Mouse (Mus musculus) right cerebral cortex, adult 2 months (tissue): Measurements from ENCODE around the gene Tnk1.
"Not testable (repeated sequence)": the region's sequence is repeated elsewhere in the genome, so short reads cannot be mapped to it uniquely, and the experiment has no call there.

Source experiments
- DNase-seq, 2 experiments: peaks; one replicate each; pipeline ENCODE4 v3.0.0; 2021 to 2022; ENCODE audit warnings: low spot score in 2 of 2

Gene Tnk1

DNA sequence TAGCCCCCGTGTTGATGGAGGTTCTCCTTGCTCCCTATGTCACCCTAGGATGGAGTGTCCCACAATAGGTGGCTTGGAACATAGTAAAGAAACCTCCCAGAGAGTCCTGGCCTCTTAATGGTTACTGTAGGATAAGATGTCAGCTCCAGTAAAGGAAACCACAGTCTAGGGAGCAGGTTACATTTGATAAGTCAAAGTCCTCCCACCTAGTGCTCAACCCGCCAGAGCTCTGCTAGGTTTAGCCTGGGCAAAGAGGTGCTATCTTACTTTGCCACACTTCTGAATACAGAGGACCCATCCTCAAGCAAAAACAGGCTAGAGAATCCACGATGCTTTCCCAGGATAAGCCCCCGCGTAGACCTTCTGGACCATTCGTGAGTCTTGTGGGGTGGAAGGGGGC, 20.4 kb upstream of the Tnk1 start:
- no peak for DNase-seq

DNA sequence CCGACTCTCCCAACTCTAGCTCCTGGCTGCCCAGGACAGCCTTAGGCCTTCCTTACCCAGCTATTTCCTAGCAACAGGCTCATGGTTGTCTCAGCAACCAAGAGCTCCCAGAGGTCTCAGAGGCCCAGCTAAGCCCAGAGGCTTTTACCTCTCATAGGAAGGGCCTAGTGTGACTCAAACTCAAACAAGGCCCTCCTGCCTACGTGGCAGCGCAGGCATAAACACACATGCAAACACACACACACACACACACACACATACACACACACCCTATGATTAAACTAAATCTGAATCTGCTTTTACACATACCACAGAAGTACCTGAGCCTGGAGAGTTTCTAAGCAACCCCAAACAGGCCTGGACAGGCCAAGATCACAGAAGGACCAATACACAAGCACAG, 19.9 kb upstream of the Tnk1 start:
- no peak for DNase-seq

DNA sequence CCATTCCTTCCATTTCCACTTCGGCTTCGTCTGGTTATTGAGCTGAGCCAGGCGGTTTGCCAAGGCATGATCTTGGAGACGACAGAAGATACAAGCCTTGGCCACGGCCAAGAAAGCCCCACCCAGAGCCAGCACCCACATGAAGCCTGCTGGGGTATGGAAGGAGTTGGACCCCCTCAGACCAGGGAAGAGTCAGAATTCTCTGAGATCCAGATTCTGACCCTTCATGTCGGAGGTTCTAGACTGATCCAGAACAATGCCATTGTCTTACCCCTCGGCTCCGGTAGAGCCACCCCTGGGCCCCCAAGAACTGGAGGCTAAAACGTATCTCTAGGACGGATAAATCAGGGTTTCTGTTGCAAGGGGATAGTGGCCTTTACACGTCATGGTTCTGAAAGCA, 19.3 kb upstream of the Tnk1 start, which contains the start of gene Tmem95:
Gene Tmem95, minus strand, starts transcription at position 141 of the 400 bp plus-strand sequence.
- DNase-seq, result no peak

DNA sequence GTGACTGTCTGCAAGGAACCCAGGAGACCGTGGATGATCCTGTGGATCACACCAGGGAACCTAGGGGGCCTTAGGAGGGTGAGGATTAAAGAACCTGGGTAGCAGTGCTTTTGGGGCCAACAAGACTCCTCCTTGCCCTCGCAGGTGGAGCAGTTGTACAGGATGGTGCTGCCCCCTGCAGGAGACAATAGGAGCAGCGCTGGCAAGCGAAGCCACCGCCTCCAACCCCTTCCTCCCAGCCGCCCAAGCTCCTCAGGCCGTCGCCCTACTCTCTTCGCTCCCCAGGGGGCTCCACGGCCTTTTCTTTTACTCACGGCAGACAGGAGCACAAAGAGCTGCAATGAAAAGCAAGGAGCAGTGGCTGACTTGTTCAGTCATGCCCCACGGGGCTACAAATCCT, 18.3 kb upstream of the Tnk1 start:
- DNase-seq, result peak; percentile 71 to 72

DNA sequence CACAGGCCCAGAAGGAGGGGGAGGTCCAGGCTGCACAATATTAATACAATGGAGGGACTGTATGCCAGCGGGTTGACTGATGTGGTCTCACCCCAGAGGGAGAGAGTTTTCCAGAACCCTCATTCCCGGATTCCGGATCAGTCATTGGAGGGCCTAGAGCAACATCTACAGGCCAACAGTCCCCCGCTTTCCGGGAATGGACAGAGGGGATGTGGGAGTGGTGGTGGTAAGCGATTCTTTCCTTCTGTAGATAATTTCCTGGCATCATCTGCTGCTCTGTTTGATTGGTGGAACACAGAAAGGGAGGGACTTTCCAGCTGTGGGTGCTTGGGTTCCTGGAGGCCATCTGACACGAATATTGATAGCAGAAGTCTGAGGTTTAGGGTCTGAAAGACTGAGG, 17.7 kb upstream of the Tnk1 start:
- peak in 1 of 2 experiments; percentile 22 for DNase-seq

DNA sequence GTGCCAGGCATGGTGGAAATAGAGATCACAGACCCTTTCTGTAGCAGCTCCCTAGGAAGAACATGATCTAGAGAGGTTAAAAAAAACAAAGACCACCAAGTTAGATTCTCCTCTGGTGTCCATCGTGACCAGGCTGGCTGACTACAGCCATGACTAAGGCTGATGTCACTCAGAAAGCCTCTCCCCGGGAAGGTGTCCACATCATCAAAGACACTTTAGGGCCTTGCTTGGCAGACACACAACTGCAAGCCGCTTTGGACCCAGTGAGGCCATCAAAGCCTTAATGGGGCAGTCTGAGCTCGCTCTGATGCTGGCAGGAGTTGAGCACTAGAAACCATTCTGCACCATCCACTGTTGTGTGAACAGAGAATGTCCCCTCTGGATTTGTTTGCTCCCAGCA, 13.9 kb upstream of the Tnk1 start:
- DNase-seq, result no peak

DNA sequence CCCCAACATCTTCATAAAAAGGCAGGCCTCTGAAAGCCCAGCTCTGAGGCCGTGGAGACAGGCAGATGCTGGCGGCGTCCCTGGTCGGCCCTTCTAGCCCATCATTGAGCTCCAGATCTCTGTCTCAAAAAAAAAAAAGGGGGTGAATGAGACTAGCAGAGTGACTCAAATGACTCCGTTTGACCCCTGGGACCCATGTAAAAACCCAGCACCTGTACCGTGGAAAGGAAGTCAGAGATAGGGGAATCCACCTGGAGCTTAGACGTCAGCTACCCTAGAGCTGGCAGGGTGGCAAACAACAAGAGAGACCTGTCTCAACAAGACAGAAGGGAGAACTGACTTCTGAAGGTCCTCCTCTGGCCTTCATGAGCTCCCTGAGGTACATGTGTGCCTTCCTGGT, 13.3 kb upstream of the Tnk1 start:
- no peak for DNase-seq

DNA sequence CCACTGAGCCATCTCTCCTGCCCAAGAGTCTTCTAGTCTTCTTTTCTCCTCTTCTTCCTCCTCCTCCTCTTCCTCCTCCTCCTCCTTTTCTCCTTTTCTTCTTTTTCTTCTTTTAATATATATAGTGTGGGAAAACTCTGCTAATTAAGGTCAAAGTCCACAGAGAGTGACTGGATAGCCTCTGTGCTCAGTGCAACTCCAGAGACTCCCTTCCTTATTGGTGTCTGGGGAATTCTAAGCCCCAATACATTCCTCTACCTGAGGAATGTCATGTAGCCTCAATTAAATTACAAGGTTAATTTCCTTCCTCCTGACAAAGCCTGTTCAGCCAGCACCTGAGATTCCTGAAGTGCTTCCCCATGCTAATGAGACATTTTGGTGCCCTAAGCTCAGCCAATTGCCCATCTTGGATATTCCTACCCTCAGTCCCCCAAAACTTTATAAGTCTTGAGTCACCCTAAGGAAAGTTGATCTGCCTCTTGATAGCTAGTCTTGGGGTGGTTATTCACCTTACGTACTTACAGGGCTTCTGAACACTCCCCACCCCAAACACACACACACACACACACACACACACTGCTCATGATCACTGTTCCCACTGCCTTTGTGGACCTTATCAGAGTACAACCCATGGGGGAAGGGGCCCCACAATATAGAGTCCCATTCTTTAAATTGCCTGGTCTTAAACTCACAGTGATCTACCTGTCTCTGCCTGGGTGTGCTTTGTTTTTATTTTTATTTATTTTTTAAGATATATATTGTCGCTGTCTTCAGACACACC, 11.9 kb upstream of the Tnk1 start:
- DNase-seq, result no peak

DNA sequence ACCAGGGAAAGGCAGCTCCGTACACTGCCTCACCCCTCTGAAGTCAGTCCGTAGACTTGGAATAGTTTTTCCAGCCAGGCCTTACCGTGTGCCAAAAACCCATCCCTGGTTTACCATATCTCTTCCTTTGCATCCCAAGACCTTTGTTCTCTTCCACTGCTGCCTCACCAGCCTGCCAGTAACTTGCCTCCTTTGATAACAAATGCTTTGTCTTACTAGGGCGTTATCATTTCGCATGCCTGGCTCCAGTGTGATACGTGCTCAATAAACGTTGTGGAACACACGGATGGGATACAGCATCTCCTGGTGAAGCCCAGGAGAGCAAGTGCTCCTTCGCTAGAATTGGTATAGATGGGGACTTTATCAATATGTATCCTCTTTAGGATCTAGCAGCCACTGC, 8.8 kb upstream of the Tnk1 start:
- no peak for DNase-seq

DNA sequence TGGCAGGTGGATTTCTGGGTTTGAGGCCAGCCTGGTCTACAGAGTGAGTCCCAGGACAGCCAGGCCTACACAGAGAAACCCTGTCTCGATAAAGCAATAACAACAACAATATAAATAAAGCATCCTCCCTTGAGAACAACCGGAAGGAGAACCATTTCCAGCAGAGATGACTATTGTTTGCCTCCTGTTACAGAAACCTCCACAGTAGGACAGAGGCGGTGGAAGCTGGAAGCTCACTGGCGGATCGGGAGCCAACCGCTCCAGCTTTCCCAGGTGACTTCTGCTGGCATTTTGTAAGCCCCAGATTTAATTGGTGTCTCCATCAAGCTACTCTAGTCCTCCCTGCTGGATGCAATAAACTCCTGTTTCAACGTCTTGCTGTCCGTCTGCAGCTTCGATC, 7.0 kb upstream of the Tnk1 start:
- DNase-seq, result no peak

DNA sequence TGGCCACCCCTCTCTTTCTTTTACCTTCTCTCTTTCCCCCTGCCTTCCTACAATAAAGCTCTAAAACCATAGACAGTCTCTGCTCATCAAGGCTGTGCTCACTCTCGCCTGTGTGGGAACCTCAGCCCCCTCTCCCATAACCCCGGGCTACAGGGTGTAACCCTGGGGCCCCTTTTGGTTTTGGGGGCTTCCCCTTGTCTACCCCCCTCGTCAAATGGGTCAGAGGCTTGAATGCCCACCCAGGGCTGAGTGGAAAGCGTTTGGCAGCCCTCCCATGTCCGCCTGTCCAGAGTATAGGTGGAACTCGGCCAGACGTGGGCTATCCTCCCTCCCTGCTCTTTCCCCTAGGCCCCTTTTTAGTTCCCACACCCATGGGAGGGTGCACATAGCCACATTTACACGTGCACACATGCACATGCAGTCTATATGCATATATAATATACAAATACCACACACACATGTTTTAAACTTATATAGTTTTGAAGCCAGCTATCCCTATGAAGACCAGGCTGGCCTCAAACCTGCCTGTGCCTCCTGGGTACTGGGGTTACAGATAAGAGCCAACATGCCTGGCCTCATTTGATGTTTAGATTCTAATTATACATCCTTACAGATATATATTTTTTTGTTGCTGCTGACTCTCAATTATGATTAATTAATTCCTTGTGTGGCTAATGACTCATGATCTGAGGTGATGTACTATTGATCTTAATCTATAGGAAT, 5.8 kb upstream of the Tnk1 start:
- no peak for DNase-seq

DNA sequence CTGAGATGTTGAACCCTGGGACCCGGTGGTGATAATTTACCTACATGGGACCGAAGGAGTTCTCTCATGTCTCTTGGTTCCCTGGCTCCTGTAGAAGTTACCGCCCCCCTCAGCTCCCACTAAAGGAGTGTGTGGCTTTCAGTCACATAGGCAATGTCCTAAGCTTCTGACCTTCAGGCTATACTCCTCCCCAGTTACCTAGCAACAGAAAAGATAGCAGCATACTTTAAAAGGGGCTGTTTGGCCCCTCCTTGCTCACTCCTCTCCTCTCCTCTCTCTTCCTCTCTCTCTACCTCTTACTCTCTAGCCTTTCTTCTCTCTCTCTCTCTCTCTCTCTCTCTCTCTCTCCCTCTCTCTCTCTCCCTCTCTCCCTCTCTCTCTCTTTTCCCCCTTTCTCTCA, 5.2 kb upstream of the Tnk1 start:
- not testable (repeated sequence) for DNase-seq

DNA sequence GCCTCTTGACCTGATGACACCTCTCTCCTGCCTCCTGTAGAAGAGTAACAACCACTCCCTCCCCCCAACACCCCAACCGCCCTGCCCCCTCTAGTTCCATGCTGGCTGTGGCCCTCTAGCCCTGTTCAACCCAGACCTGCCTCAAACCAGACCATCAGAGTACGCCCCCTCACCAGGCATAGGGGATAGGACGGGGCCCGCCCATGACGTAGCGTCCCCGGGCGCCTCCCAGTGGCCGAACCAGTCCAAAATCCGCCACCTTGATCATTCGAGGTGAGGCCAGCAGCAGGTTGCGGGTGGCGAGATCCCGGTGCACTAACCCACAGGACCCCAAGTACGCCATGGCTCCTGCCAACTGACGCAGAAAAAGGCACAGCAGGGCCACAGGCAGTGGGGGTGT, 3.2 kb downstream of the Tnk1 start:
- no peak for DNase-seq

DNA sequence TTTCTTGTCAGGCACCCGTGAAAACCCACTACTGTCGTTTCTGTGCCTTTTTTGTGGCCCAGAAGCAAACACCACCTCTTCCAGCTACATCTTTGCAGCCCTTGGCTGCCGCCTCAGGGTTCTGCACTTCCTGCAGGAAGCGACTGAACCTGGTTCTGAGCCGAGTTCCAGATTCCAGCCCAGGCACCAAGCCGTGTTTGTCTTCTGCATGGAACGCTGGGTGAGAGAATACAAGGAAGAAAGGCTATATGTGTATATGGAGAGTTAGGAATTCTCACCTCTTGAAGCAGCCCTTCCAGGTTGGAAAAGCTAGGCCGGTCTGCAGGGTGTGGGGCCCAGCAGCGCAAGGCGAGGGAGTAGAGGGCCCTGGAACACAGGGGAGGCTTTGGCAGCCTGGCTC, 3.9 kb downstream of the Tnk1 start:
- no peak for DNase-seq

DNA sequence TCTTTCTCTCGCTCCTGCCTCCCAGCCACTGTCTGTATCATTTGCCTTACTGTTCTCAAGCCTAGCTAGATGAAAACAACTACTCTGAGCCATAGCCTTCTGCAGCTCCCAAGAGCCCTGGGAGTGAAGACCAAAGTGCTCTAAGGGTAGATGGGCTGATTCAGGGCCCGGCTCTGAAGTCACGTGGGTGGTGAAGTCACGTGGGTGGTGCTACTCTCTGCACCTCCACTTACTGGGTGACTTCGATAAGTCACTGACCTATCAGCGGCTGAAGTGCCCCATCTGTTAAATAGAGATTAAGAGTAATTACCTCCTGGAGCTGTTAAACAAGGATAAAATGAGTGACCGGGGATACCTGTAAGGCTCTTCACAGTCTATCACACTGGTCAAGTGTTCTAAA, 4.5 kb downstream of the Tnk1 start:
- DNase-seq, result no peak

DNA sequence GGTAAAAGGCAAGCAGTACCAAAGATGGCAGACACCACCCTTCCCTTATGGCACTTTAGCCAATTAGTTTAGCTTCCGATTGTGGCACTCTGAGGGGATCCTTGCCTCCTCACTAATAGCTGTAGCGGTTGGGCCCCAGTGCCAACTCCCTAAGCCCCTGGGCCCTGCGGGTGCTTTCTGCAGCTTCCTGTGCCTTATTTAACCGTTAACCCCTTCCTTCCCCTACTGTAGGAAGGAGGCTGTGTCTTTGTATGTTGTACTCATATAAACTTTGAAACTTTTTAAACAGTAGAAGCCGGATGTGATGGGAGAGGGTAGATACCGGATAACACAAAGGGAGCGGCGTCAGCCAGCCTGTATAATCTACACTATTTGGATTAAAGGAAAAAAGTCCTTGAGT, 7.8 kb downstream of the Tnk1 start:
- no peak for DNase-seq

DNA sequence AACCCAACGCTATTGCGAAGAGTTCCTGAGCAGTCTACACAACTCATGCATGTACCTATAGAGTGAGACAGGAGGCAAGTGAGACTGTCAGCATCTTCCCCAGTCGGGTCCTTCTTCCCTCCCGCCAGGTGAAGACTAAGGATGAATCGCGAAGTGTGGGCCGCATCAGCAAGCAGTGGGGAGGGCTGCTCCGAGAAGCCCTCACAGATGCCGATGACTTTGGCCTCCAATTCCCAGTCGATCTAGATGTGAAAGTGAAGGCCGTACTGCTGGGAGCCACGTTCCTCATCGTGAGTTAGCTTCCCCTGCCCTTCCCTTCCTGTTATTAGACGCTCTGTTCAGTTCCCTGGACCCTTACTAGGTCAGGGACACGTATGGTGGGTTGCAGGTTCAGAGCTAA, 8.6 kb downstream of the Tnk1 start:
- no peak for DNase-seq

DNA sequence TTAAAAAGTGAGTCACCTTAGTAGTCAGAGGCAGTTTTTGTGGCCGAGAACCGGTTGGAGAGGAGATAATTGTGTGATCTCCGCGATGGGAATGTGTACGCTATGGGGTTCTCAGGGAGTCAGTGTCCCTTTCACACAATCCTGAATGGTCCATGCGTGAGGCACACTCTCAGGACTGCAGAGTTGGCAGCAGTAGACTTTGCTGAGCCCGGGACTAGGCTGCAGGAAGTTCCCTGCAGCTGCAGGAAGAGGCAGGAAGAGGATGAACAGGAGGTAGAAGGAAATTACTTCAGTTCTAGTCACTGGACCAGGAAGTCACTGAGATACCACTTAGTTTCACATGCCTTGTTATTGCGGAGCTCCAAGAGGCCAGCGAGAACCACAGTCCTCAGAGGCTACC, 9.4 kb downstream of the Tnk1 start:
- no peak for DNase-seq

DNA sequence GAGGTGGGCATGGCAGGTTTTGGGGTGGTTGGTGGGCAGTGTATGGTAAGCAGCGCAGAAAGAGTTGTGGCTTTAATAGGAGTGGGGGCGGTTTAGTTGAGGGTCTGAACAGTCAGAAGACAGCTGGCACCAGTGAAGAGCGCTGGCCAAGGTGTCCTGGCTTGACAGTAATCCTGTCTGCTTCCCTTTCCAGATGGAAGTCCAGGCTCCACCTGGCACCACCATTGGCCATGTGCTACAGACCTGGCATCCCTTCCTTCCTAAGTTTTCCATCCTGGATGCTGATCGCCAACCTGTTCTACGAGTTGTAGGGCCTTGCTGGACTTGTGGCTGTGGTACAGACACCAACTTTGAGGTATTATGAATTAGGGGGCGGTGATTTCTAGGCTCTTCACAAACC, 10.5 kb downstream of the Tnk1 start:
- DNase-seq, result no peak

DNA sequence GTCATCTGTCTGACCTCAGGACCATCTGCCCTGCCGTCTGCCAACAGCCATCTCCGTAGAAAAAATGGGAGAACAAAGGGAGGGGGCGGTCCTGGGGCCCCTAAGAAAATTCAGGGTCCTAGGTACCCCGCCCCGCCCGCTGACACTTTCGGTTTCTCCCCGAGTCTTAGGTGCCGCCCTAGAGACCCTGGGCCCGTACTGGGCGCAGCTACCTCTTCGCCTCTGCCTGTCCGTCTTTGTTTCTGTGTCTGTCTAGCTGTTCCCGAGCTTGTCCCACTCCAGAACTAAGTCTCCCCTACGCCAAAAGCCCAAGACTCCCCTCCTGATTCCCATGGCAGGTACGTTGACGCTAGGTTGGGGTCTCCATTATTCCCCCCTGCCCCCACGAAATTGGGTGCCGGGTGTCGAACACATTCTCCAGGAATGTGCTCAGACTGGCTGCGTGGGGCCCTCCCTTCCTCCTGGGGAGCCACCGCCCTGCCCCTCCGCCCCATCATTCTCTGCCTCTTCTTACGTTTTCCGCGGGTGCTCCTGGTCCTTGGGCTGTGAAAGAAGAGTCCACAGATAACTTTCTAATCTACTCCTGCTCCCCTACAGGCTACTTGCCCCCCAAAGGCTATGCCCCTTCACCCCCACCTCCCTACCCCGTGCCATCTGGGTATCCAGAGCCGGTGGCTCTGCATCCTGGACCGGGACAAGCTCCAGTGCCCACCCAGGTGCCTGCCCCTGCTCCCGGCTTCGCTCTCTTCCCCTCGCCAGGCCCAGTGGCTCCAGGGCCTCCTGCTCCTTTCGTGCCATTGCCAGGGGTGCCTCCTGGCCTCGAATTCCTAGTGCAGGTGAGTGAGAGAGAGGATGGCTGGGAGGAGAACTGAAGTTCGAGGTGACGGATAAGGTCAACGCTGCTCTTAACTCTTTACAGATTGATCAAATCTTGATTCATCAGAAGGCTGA, 11.5 kb downstream of the Tnk1 start:
- no peak for DNase-seq

DNA sequence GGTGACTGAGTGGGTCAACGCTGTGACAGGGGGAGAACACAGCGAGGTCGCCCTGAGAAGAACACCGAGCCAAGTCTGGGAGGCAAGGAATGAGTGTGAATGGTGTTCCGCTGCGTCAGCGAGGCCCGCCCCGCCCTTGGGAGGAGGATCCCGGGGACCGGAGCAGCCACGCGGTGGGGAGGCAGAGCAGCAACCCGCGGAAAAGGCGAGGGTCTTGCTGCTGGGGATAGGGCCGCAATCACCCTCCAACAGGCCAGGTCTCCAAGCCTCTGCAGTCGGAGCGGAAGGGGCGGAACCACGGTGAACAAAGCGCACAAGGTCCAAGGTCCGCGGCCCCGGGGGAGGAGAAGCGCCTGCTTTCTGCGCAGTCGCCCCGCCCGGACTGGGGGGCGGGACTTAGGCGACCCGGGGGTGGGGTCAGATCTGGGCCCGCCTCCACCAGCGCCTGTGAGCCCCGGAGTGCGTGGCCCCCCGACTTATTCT, 12.3 kb downstream of the Tnk1 start, which contains the start of gene Plscr3:
Gene Plscr3, plus strand, starts transcription at position 179 of the 483 bp plus-strand sequence.
- DNase-seq, result peak; percentile 80 to 90

DNA sequence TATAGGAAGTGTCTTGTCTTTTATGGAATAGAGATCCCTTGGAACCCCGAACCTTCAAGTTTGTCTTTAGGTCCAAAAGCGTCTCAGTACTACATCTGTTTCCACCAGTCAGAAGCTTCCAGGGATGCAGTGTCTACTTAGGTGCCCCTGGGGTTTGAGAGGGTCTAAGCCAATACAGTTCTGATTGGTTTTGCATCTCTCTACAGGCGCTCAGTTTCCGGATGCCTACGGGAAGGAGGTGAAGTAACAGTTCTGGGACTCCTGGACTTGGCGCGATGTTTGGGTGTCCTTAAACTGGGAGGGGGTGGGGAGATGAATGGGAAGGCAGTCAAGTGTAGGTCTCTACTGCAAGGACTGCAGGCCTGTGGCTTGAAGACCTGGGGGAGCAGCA, 19.8 kb downstream of the Tnk1 start:
- no peak for DNase-seq
